Mouse (Mus musculus) hindlimb bud, embryonic 11.5 days (tissue): Measurements from ENCODE around the gene Tprn.

Experiments
- DNase-seq: peaks from one replicate; pipeline ENCODE4 v3.0.0-alpha.2; 2012; ENCODE audit warnings: low read depth, low spot score; ENCODE audit errors: extremely low spot score

The Tprn gene

DNA sequence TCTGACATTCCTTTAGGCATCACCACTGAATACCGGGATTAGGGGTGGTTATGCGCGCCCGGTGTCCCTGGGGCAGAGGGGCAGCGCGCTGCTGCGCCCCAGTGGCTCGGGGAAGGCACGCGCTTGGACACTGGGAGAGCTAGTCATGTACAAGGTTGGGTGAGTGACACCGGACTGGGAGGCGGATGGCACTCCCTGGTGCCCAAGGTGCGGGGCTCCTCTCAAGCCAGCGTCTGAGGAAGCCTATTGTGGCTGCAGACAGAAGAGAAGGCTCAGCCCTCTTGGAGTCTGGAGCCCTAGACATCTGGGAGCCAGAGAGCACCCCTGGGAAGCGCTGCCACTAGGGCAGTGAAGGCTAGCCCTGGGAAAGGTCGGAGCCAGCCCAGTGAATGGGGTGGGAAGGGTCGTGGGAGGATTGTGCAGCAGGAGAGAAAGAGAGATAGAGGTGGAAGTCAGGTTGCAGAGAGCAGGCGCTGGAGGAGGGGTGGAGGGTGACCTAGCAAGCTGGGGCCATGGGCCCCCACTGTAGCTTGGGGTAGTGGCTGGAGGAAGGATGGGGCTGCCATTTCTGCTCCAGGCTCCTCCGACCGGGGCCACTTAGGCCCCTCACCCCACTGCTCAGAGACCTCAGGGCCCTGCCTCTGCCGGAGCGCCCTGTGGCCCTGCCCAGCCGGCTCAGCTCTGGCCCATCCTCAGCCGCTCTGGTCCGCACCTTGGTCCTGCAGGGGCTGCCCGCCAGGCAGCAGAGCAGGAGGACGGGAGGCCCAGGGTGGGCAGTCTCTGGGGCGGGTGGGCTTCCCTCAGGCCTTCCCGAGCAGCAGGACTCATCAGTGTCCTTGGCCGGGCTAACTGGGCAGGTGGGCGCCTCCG is 29.0 kb downstream of the Tprn start:
- no peak for DNase-seq

DNA sequence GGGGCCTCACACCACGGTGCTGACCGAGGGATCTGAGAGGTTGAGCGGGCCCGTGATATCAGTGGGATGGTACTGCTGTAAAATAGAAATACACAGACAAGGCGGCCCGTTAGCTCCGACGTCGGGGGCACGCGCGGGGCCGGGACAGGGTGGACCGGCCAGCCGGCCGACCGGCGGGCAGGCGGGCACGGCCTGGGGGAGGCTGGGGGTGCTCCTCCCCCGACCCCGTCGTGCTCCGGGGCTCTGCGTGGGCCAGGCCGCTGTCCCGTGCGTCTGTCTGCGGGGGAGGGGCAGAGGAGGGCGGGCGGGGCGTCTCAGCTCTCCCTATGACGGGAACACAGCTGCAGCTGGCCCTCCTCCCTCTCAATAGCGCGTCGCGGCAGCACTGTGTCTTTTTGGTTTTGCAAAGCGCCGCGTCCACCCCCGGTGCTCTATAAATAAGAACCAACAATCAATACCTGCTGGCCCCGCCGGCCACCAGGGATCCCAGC is 29.7 kb downstream of the Tprn start:
- DNase-seq = no peak

DNA sequence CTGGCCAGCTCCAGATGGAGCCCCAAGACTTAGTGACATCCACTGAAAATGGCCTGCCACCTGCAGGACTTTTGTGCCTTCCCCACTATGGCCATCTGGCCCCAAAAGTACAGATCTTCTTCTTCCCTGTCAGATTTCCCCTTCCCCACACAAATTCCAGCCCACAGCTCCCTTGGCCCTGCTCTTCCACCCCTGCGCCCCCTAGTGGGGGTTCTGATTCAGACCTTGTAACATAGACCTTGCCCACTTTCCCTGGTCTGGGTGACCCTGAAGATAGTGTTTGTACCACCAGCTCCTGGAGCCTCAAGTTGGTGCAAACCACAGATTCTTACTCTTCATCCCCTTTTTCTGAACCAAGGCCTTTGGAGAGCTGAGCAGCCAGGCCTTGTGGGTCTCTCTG is 30.4 kb downstream of the Tprn start:
- DNase-seq = peak; percentile 44

DNA sequence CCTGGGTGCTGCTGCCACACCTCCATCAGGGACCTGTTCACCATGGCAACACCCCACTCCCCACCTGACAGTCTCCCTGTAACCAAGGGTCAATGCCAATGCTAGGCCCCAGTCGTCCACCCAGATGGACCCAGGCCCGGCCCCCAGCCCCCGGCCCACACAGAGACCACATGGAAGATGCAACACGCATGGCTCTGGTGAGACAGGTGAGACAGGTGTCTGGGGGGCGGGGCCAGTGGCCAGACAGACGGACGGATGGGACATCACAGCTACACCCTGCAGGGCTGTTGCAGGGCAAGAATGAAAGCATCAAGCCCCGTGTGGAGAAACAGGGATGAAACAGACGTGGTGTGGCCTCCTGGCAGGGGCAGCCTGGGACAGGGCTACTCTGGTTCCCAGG is 31.3 kb downstream of the Tprn start:
- no peak for DNase-seq

DNA sequence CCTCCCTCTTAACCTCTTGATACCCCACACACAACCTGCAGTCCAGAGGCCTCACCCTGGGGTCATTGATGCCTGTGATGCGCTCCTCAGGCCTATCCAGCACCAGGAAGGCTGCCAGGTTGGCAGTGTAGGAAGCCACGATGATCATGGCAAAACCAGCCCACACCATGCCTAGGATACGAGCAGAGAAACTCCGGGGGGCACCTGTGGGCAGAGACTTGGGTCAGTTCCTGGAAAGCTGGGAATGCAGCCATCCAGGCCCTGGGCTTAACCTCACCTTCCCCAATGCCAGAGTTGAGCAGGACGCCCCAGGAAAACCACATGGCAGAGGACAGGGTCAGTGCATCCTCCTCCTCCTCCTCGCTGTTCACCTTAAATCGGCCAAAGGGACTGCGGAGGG is 34.7 kb downstream of the Tprn start:
- DNase-seq = no peak

DNA sequence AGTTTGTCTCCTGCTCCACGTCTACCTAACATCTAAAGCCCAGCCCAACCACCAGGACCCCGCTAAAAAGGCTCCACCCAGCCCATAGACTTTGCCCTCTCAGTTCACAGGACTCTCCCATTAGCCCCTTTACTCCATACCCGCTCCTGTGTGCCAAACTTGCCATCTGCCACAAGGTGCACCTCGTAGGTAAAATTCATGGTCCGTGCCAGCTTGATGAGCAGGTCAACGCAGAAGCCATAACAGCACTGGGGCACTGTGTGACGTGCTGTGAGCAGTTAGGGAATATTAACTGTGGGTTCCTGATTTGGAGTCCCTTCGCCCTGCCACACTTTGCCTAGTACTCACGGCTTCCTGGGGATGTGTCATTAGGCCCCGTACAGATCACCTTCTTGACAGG is 35.6 kb downstream of the Tprn start:
- no peak for DNase-seq

DNA sequence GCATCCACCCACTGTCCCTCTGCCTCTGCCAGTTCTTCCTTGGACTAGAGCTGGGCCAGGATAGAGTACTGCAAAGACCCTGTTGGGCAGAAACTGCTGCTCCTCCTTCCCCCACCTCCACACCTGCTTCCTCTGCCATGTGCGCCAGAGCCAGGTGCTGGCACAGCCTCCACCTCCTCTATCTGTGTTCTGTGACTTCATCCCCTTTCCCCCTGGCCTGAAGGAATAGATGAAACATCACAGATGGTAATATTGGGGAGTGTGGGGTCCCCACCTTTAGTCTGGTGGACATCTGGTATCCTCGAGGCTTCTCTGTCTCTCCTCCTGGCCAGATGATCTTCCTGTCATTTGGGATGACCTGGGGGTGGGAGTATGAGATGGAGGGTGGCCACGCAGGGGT is 41.0 kb downstream of the Tprn start:
- DNase-seq = no peak

DNA sequence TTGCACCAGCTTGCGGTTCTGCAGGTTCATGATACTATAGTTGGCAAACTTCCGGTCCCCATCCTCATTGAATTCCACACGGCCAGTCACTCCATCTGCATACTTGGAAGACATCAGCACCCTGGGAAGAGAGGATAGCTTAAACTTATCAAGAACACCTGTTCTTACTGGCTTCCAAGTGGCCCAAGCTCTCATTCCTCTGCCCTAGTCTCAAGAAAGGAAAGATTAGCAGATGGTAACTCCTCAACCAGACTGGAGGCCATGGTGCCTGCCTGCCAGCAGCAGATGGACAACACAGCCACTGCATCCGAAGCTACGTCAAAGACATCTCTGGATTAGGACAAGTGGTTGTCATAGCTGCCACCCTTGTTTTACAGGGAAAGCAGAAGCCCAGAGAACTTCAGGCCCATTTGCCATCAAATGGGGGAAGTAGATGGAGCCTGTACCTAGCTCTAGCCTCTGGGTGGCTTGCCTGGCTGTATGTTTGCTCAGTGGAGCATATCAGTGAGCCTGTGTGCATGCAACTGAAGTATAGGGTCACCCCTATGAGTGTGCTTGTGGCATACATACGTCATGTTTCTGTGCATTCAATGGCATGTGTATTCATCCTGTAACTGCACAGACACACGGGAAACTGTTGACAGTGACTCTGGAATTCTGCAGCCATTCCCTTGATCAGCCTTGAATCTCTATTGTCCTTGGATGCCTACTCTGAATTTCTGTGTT is 41.7 kb downstream of the Tprn start:
- no peak for DNase-seq

DNA sequence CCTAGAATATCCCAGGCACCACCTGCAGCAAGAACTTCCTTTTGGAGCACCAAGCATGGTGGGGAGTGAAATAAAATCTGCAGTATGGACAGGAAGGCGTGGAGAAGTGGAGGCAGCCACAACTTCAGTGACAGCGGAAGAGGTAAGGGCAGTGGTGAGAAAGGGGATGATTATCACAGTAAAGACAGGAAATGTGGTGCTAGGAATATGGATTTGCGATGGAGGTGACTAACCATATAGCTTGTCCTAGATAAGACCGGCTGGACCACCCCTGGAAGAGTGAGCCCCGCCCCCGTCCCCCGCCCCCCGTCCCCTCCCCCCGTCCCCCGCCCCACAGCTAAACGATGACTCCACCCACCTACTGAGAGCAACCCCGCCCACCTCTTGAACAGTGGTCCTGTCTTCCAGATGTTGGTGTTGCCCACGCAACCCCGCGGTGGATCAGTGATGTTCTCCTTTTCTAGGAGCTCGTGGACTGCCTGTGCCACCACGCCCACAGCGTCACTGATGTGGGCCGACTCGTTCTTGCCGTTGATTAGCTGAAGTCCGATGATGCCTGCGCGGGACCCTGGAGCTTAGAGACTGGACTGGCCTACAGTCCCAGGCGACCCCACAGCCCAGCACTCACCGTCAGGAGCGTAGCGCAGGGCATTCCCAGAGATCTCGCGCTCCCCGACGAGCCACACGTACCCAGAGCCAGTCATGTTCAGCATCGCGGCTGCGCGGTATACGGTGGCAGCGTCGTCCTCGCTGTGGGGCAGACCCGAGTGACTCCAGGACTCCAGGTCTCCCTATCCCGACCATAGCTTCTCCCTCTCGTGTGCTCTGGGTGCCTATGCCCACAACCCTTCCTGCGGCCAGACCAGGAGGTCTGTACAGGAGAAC is 42.5 kb downstream of the Tprn start:
- DNase-seq = no peak

DNA sequence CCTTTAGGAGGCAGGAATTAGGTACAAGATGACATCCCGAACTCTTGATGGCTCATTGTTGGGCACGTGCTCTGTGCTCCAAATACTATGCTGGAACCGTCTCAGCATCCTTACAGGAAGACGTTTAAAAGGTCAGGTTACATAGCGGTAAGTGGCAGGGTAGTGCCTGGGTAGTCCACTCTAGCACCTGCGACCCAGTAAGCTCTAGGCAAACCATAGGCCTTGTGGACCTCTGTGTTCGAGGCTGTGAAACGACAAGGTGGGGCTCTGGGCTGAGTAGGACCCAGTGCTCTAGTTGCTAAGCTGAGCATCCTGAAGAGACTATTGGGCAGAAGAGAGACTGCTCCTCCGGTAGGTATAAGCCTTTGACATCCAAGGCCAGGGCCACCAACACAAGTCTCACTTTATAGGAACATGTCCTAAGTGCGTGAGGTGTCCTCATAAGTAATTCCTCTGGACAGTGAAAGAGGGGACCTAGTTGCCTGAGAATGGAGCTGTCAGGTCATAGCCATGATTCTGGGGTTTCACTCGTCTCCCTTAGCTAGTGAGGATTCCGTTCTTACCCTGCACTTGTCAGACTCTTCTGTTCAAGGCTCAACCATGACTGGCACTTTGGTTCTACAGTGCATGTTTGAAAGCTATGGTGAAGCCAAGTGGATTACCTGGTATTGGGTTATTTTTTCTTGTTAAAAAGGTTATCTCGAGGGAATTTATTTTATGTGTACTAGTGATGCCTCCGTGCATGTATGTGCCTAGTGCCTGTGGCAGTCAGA is 43.4 kb downstream of the Tprn start:
- no peak for DNase-seq

GRCm38 (mm10) chr2:25310180-25310579 is 47.8 kb downstream of the Tprn start:
- no peak for DNase-seq

GRCm38 (mm10) chr2:25310969-25311368 is 48.6 kb downstream of the Tprn start:
- DNase-seq = no peak

DNA sequence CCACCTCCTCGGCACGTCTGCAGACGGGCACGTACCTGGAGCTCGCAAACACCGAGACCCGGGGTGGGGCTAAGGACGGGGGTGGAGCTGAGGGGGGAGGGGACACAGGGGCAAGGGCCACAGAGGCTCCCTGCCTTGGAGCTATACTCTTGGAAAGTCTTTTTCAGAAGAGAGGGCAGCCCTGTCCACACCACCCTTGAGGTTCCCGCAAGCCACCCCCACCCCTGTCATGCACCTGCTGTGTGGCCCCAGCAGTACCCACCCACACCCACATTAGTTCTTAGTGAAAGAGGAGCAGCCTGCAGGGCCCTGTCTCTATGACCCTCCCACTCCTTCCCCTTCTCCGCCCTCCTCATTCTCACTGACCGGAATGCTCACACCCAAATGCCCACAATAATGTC is 49.1 kb downstream of the Tprn start:
- DNase-seq = no peak

DNA sequence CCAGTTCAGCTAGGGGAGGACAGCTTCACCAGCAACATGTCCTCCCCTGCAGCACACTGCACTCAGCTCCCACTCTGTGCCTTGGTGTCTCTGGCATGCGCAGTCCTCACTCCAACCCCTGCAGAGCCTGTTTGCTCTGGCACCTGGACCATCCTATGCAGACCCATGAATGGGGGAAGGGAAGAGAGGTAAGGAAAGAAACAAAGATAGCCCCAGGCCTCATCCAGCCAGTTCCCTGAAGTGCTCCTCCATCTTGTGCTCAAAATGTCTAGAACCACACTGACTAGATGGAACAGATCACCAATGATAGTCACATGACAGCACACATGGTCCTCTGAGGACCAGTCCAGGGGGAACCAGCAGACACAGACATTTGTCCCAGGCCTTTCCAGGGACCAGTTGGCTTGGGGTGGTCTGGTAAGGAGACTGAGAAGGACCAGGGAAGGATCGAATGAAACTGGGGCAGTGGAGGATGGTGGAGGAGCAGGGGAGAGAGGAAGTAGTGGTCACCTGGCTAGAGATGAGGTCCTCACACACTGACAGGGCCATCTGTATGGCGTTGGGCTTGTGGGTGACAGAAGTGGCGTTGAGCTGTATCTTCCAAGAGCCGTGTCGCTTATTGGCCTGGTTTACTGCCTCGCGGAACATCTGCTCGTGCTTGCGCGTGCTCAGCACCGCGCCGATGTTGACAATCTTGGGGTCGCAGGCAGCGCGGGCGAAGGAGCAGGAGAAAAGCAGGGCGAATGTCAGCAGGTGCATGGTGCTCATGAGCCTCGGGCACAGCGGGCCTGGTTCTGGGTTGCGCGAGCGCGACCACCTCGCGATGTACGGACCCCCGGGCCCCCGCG is 55.9 kb downstream of the Tprn start:
- DNase-seq = no peak

- DNase-seq = no peak
Measured at GRCm38 (mm10) chr2:25318971-25319773, 56.8 kb downstream of the Tprn start, which contains the start of gene Grin1. Gene Grin1 (minus strand): TSS chr2:25319187.
